Mouse (Mus musculus): Measurements from ENCODE around the gene Lrrc8b. TPM values are rescaled to one million over a fixed set of nuclear protein-coding genes. Genes with fewer than 3 reads are reported as not detected.
A peak's percentile ranks its signal among the peaks of the same experiment; 100 is the strongest.

Gene Lrrc8b
- polyA plus RNA-seq, 1 experiment from 2014 or later: 11.8 TPM

- no peaks in the 10 kb centered on the region; the same call in 1 of the 2 replicates for H3K27me3 ChIP-seq (ENCODE audit: control insufficient read depth, insufficient read depth, low read length)
- no peak overlapping the region for H3K27ac ChIP-seq (ENCODE audit: low read depth, low read length)
- H3K9me3 ChIP-seq (ENCODE audit: control insufficient read depth, low read length): no peaks in the 10 kb centered on the region
- peaks cover 19% of the 10 kb centered on the region for H3K4me1 ChIP-seq (replicated peaks; ENCODE audit: control insufficient read depth, insufficient read depth, low read length)
- DNase-seq (ENCODE audit: low spot score) (peak; percentile 61), ATAC-seq (replicated peaks; ENCODE audit: low FRiP score) (no peak)
- no peak overlapping the region for H3K4me3 ChIP-seq (ENCODE audit: low read depth, low read length)
- peak overlapping the region; percentile 13; the same call in 1 of the 2 replicates for H3K4me2 ChIP-seq (ENCODE audit: low read depth, low read length, severe bottlenecking)
- WGBS: 25% methylated on average over 10 of the region's 10 CpGs
- no peaks in the 10 kb centered on the region for H3K36me3 ChIP-seq (ENCODE audit: control insufficient read depth, insufficient read depth, low read length)
- no peak overlapping the region for H3K9ac ChIP-seq (ENCODE audit: low read length)
These were observed 78.8 kb downstream of the Lrrc8b start for GRCm38 (mm10) chr5:105494246-105494917.

- no peak overlapping the region; the same call in 1 of the 2 replicates for H3K27ac ChIP-seq (ENCODE audit: low read depth, low read length)
- no peaks in the 10 kb centered on the region; the same call in 1 of the 2 replicates for H3K27me3 ChIP-seq (ENCODE audit: control insufficient read depth, insufficient read depth, low read length)
- peak overlapping the region; percentile 24; the same call in 1 of the 2 replicates for H3K9ac ChIP-seq (ENCODE audit: low read length)
- H3K4me3 ChIP-seq (ENCODE audit: low read depth, low read length): peak overlapping the region; percentile 8; the same call in 1 of the 2 replicates
- H3K4me1 ChIP-seq (replicated peaks; ENCODE audit: control insufficient read depth, insufficient read depth, low read length): peaks cover 21% of the 10 kb centered on the region
- DNase-seq (ENCODE audit: low spot score) (peak; percentile 90), ATAC-seq (replicated peaks; ENCODE audit: low FRiP score) (peak; percentile 78)
- no peaks in the 10 kb centered on the region for H3K9me3 ChIP-seq (ENCODE audit: control insufficient read depth, low read length)
- no peaks in the 10 kb centered on the region for H3K36me3 ChIP-seq (ENCODE audit: control insufficient read depth, insufficient read depth, low read length)
- H3K4me2 ChIP-seq (ENCODE audit: low read depth, low read length, severe bottlenecking): peak overlapping the region; percentile 49
- 5% methylated on average over 22 of the region's 24 CpGs for WGBS
These were observed 79.6 kb downstream of the Lrrc8b start for GRCm38 (mm10) chr5:105494918-105495901.

DNA sequence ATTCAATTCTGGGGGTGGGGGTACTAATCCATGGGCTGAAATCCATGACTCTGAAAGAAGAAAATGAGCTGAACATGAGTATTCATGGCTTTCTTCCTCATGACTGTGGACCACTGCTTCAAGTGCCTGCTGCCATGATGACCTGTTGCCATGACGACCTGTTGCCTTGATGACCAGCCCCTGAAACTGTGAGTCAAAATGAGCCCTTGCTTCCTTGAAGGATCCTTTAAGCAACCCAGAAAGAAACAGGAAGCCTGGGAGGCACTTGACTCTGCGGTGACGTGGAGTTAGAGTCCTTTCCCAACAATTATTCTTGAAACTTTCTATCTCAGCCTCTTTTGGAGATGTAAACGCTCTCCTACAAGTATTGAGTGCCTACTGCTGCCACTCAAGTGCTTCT, 80.6 kb downstream of the Lrrc8b start:
- Histone ChIP-seq H3K27ac (ENCODE audit: low read depth, low read length) (no peak overlapping the region), H3K4me3 (ENCODE audit: low read depth, low read length) (no peak overlapping the region), H3K4me1 (replicated peaks; ENCODE audit: control insufficient read depth, insufficient read depth, low read length) (peaks cover 23% of the 10 kb centered on the region), H3K27me3 (ENCODE audit: control insufficient read depth, insufficient read depth, low read length) (no peaks in the 10 kb centered on the region; the same call in 1 of the 2 replicates), H3K36me3 (ENCODE audit: control insufficient read depth, insufficient read depth, low read length) (no peaks in the 10 kb centered on the region), H3K9me3 (ENCODE audit: control insufficient read depth, low read length) (no peaks in the 10 kb centered on the region), H3K9ac (ENCODE audit: low read length) (no peak overlapping the region), H3K4me2 (ENCODE audit: low read depth, low read length, severe bottlenecking) (no peak overlapping the region)
- ATAC-seq (replicated peaks; ENCODE audit: low FRiP score) (no peak), DNase-seq (ENCODE audit: low spot score) (no peak)
- 71% methylated on average over 4 of the region's 4 CpGs for WGBS

GRCm38 (mm10) chr5:105496586-105496985, 81.0 kb downstream of the Lrrc8b start:
- ATAC-seq (replicated peaks; ENCODE audit: low FRiP score) (no peak), DNase-seq (ENCODE audit: low spot score) (no peak)
- H3K4me3 ChIP-seq (ENCODE audit: low read depth, low read length): no peak overlapping the region
- H3K27ac ChIP-seq (ENCODE audit: low read depth, low read length): no peak overlapping the region
- H3K4me2 ChIP-seq (ENCODE audit: low read depth, low read length, severe bottlenecking): no peak overlapping the region
- H3K4me1 ChIP-seq (replicated peaks; ENCODE audit: control insufficient read depth, insufficient read depth, low read length): peaks cover 23% of the 10 kb centered on the region
- WGBS: 85% methylated on average over 7 of the region's 7 CpGs
- no peaks in the 10 kb centered on the region for H3K9me3 ChIP-seq (ENCODE audit: control insufficient read depth, low read length)
- H3K9ac ChIP-seq (ENCODE audit: low read length): no peak overlapping the region
- H3K36me3 ChIP-seq (ENCODE audit: control insufficient read depth, insufficient read depth, low read length): no peaks in the 10 kb centered on the region
- no peaks in the 10 kb centered on the region; the same call in 1 of the 2 replicates for H3K27me3 ChIP-seq (ENCODE audit: control insufficient read depth, insufficient read depth, low read length)

GRCm38 (mm10) chr5:105498429-105499000, 82.9 kb downstream of the Lrrc8b start:
- Histone ChIP-seq H3K4me2 (ENCODE audit: low read depth, low read length, severe bottlenecking) (no peak overlapping the region), H3K4me3 (ENCODE audit: low read depth, low read length) (no peak overlapping the region), H3K9me3 (ENCODE audit: control insufficient read depth, low read length) (no peaks in the 10 kb centered on the region; the same call in 1 of the 2 replicates), H3K9ac (ENCODE audit: low read length) (no peak overlapping the region), H3K36me3 (ENCODE audit: control insufficient read depth, insufficient read depth, low read length) (no peaks in the 10 kb centered on the region), H3K27ac (ENCODE audit: low read depth, low read length) (no peak overlapping the region), H3K27me3 (ENCODE audit: control insufficient read depth, insufficient read depth, low read length) (no peaks in the 10 kb centered on the region), H3K4me1 (replicated peaks; ENCODE audit: control insufficient read depth, insufficient read depth, low read length) (peaks cover 19% of the 10 kb centered on the region)
- DNase-seq (ENCODE audit: low spot score) (no peak), ATAC-seq (replicated peaks; ENCODE audit: low FRiP score) (no peak)
- 37% methylated on average over 4 of the region's 4 CpGs for WGBS

DNA sequence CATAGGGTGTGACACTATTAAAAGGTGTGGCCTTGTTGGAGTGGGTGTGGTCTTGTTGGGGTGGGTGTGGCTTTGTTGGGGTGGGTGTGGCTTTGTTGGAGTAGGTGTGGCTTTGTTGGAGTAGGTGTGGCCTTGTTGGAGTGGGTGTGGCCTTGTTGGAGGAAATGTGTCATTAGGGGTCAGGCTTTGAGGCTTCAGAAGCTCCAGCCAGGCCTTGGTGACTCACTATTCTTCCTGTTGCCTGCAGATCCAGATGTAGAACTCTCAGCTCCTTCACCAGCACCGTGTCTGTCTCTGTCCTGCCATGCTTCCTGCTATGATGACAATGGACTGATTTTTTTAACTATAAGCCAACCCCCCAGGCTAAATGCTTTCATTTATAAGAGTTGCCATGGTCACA, 83.8 kb downstream of the Lrrc8b start:
- Histone ChIP-seq H3K4me2 (ENCODE audit: low read depth, low read length, severe bottlenecking) (no peak overlapping the region), H3K27ac (ENCODE audit: low read depth, low read length) (no peak overlapping the region), H3K4me1 (replicated peaks; ENCODE audit: control insufficient read depth, insufficient read depth, low read length) (peaks cover 18% of the 10 kb centered on the region), H3K4me3 (ENCODE audit: low read depth, low read length) (no peak overlapping the region), H3K9me3 (ENCODE audit: control insufficient read depth, low read length) (no peaks in the 10 kb centered on the region; the same call in 1 of the 2 replicates), H3K27me3 (ENCODE audit: control insufficient read depth, insufficient read depth, low read length) (no peaks in the 10 kb centered on the region), H3K9ac (ENCODE audit: low read length) (no peak overlapping the region), H3K36me3 (ENCODE audit: control insufficient read depth, insufficient read depth, low read length) (no peaks in the 10 kb centered on the region)
- WGBS: 73% methylated on average over 1 of the region's 1 CpGs
- no peak for DNase-seq (ENCODE audit: low spot score)
- no peak for ATAC-seq (replicated peaks; ENCODE audit: low FRiP score)

DNA sequence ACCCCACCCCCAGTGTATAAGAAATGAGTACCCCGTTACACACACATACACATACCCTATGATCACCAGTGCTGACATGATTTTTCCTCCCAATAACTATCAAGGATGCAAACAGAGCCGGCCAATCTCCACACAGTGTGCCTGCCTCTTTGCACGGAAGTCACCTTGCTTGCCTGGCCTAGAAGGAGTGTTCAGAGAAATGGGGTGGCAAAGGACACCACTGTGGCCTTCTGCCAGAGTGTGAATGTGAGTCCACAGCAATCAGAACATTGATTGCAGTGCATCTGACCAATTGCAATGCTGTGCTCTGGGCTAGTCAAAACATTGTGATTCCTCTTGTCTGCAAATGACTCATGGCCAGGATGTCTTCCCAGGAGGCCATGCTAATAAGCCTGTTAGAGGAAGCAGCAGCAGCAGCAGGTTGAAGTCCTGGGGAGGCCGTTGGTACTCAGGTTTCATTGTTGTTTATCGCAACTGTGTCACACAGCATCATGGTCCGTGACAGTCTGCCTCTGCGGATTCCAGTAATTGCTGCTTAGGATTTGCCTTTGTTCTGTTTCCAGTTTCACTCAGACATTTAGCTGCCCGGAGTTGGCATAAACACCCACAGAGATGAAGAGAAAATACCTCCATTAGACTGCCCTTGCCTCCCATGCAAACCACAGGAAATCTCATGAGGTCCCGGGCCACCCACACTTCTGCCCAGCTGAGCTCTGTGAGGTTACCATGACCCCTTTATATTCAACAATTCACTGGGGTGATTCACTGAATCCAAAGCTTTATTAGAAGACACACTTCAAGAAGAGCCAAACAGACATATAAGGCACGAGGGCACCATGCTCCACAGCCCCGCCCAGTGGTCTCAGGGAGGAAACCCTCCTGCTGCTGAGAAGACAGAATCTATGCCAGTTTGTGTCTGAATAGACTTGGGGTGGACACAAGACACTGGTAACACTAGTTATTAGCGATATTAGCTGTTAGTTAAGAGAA, 84.9 kb downstream of the Lrrc8b start:
- H3K4me2 ChIP-seq (ENCODE audit: low read depth, low read length, severe bottlenecking): no peak overlapping the region
- no peak overlapping the region for H3K27ac ChIP-seq (ENCODE audit: low read depth, low read length)
- H3K4me3 ChIP-seq (ENCODE audit: low read depth, low read length): no peak overlapping the region
- H3K4me1 ChIP-seq (replicated peaks; ENCODE audit: control insufficient read depth, insufficient read depth, low read length): peaks cover 14% of the 10 kb centered on the region
- H3K9ac ChIP-seq (ENCODE audit: low read length): no peak overlapping the region
- DNase-seq (ENCODE audit: low spot score) (peak; percentile 53), ATAC-seq (replicated peaks; ENCODE audit: low FRiP score) (0 out of 2 replicates have a peak, but pooled peaks have one; percentile 14)
- no peaks in the 10 kb centered on the region for H3K27me3 ChIP-seq (ENCODE audit: control insufficient read depth, insufficient read depth, low read length)
- H3K9me3 ChIP-seq (ENCODE audit: control insufficient read depth, low read length): no peaks in the 10 kb centered on the region; the same call in 1 of the 2 replicates
- 44% methylated on average over 12 of the region's 12 CpGs for WGBS
- H3K36me3 ChIP-seq (ENCODE audit: control insufficient read depth, insufficient read depth, low read length): no peaks in the 10 kb centered on the region
